Mouse (Mus musculus): Measurements from ENCODE around the gene P4ha3.
"Not testable (repeated sequence)": the region's sequence is repeated elsewhere in the genome, so short reads cannot be mapped to it uniquely, and the experiment has no call there.

The P4ha3 gene

GRCm38 (mm10) chr7:100285383-100285782 lies at the start of gene P4ha3:
Gene P4ha3 (plus strand): TSS chr7:100285520.
- in situ Hi-C loops (cut with MboI, MseI): no loop called here

GRCm38 (mm10) chr7:100238271-100238670 lies 47.0 kb upstream of the P4ha3 start:
- in situ Hi-C loops (cut with MboI, MseI): no loop called here

- in situ Hi-C loops (cut with MboI, MseI): no loop called here
Observed at GRCm38 (mm10) chr7:100240601-100241000, 44.7 kb upstream of the P4ha3 start.

GRCm38 (mm10) chr7:100243007-100243406 lies 42.3 kb upstream of the P4ha3 start:
- in situ Hi-C loops (cut with MboI, MseI): no loop called here

GRCm38 (mm10) chr7:100244225-100244624 lies 41.1 kb upstream of the P4ha3 start:
- in situ Hi-C loops (cut with MboI, MseI): no loop called here

GRCm38 (mm10) chr7:100245176-100245575 lies 40.1 kb upstream of the P4ha3 start:
- in situ Hi-C loops (cut with MboI, MseI): no loop called here

GRCm38 (mm10) chr7:100250667-100251066 lies 34.7 kb upstream of the P4ha3 start:
- in situ Hi-C loops (cut with MboI, MseI): no loop called here

- in situ Hi-C loops (cut with MboI, MseI): no loop called here
Observed at GRCm38 (mm10) chr7:100262350-100262749, 23.0 kb upstream of the P4ha3 start.

- in situ Hi-C loops (cut with MboI, MseI): not testable (repeated sequence)
Observed at GRCm38 (mm10) chr7:100264934-100265333, 20.4 kb upstream of the P4ha3 start.

GRCm38 (mm10) chr7:100272369-100272768 lies 13.0 kb upstream of the P4ha3 start:
- in situ Hi-C loops (cut with MboI, MseI): no loop called here

GRCm38 (mm10) chr7:100274507-100274906 lies 10.8 kb upstream of the P4ha3 start:
- in situ Hi-C loops (cut with MboI, MseI): no loop called here

GRCm38 (mm10) chr7:100276397-100276796 lies 8.9 kb upstream of the P4ha3 start:
- in situ Hi-C loops (cut with MboI, MseI): no loop called here

GRCm38 (mm10) chr7:100279803-100280202 lies 5.5 kb upstream of the P4ha3 start:
- in situ Hi-C loops (cut with MboI, MseI): no loop called here

GRCm38 (mm10) chr7:100281596-100281995 lies 3.7 kb upstream of the P4ha3 start:
- in situ Hi-C loops (cut with MboI, MseI): no loop called here

- in situ Hi-C loops (cut with MboI, MseI): no loop called here
Observed at GRCm38 (mm10) chr7:100283298-100283697, 2.0 kb upstream of the P4ha3 start.

GRCm38 (mm10) chr7:100287748-100288578 lies 2.6 kb downstream of the P4ha3 start:
- in situ Hi-C loops (cut with MboI, MseI): no loop called here

- in situ Hi-C loops (cut with MboI, MseI): no loop called here
Observed at GRCm38 (mm10) chr7:100288622-100289021, 3.3 kb downstream of the P4ha3 start.

- in situ Hi-C loops (cut with MboI, MseI): no loop called here
Observed at GRCm38 (mm10) chr7:100293546-100293945, 8.2 kb downstream of the P4ha3 start.

- in situ Hi-C loops (cut with MboI, MseI): no loop called here
Observed at GRCm38 (mm10) chr7:100295745-100296144, 10.4 kb downstream of the P4ha3 start.

GRCm38 (mm10) chr7:100296699-100297098 lies 11.4 kb downstream of the P4ha3 start:
- in situ Hi-C loops (cut with MboI, MseI): no loop called here

- in situ Hi-C loops (cut with MboI, MseI): no loop called here
Observed at GRCm38 (mm10) chr7:100298861-100299510, 13.7 kb downstream of the P4ha3 start.

- in situ Hi-C loops (cut with MboI, MseI): no loop called here
Observed at GRCm38 (mm10) chr7:100301390-100301789, 16.1 kb downstream of the P4ha3 start.

GRCm38 (mm10) chr7:100302316-100302715 lies 17.0 kb downstream of the P4ha3 start:
- in situ Hi-C loops (cut with MboI, MseI): no loop called here

Data from T-helper 1 cell (primary cell).